Mouse (Mus musculus) hindbrain, embryonic 14.5 days (tissue): ENCODE results near the gene Has1. TPM values are rescaled to one million over a fixed set of nuclear protein-coding genes. Genes with fewer than 3 reads are reported as not detected.

ENCODE experiments used
- ATAC-seq: fragments of 200-750 bp; cut with Nextera tagmentation; 2 replicates; pipeline ENCODE4 v1.8.0; 2017; ENCODE audit warnings: moderate number of reproducible peaks, mild to moderate bottlenecking, moderate TSS enrichment, moderate library complexity; ENCODE audit not compliant: low FRiP score
- DNase-seq: peaks from one replicate; pipeline ENCODE4 v3.0.0-alpha.2; 2015; ENCODE audit warnings: low spot score
- H3K27ac ChIP-seq: fragments of 300-500 bp; sonication (generic); 2 replicates; pipeline ENCODE4 v1.5.1; 2014; ENCODE audit warnings: mild to moderate bottlenecking, moderate library complexity
- H3K27me3 ChIP-seq: fragments of 300-500 bp; sonication (generic); 2 replicates; pipeline ENCODE4 v1.6.1; 2014; ENCODE audit warnings: mild to moderate bottlenecking, low read length, mixed read lengths; ENCODE audit not compliant: control insufficient read depth, insufficient read depth
- H3K36me3 ChIP-seq: fragments of 300-500 bp; sonication (generic); replicated peaks from 2 replicates; pipeline ENCODE4 v1.6.1; 2014; ENCODE audit not compliant: control insufficient read depth, insufficient read depth
- H3K4me1 ChIP-seq: fragments of 300-500 bp; sonication (generic); replicated peaks from 2 replicates; pipeline ENCODE4 v1.6.1; 2014; ENCODE audit warnings: antibody characterized with exemption, low read length, mixed read lengths; ENCODE audit not compliant: control insufficient read depth, insufficient read depth
- H3K4me2 ChIP-seq: fragments of 300-500 bp; sonication (generic); replicated peaks from 2 replicates; pipeline ENCODE4 v1.6.1; 2014; ENCODE audit warnings: mild to moderate bottlenecking, moderate library complexity
- H3K4me3 ChIP-seq: fragments of 300-500 bp; sonication (generic); replicated peaks from 2 replicates; pipeline ENCODE4 v1.5.1; 2014; ENCODE audit warnings: mild to moderate bottlenecking, low read length
- H3K9ac ChIP-seq: fragments of 300-500 bp; sonication (generic); 2 replicates; pipeline ENCODE4 v1.6.1; 2014
- H3K9me3 ChIP-seq: fragments of 300-500 bp; sonication (generic); 2 replicates; pipeline ENCODE4 v1.6.1; 2016; ENCODE audit warnings: low read length; ENCODE audit not compliant: control insufficient read depth
- WGBS: fragments of 180-500 bp; shearing (Covaris S2); extraction: QIAGEN DNeasy Blood & Tissue Kit; methylation state at CpG from one replicate; pipeline ENCODE4 v1.1.7; 2014; 5-methylcytosine and 5-hydroxymethylcytosine counted together
- polyA plus RNA-seq: library from polyadenylated mRNA; unstranded; fragments of >200 nt; fragmentation: Nextera tagmentation; extraction: Ambion mirVana; gene quantifications from 2 replicates; pipeline ENCODE4 v1.2.1, GENCODE M21; 2014

The Has1 gene
- polyA plus RNA-seq, 1 experiment from 2014 or later: 1.8 TPM

DNA sequence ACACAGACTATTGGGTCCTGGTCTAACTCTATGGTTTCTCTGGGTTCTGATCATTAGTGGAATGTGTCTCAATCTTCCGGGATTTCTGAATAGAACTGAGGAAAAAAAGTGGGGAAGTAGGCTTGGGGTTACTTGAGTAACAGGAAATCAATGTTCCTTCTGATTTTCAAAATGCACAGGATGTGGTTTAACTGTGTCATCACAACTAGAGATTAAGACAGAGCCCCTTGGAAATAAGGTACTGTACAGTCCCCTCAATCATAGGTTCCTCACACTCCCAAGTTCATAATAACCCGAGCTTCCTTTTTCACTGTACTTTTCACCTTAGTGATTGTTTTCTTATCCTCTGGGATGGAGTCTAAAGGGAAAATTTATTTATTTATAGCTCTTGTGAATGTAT is 16.7 kb upstream of the Has1 start:
- no peak for DNase-seq
- no peaks in the 10 kb centered on the region for H3K4me1 ChIP-seq
- no peak overlapping the region for H3K4me2 ChIP-seq
- no peak for ATAC-seq
- H3K27me3 ChIP-seq: no peaks in the 10 kb centered on the region
- 91% methylated on average over 2 of the region's 2 CpGs for WGBS
- H3K27ac ChIP-seq: no peak overlapping the region
- H3K9me3 ChIP-seq: 0 out of 2 replicates have a peak, but pooled peaks cover 8% of the 10 kb centered on the region
- H3K36me3 ChIP-seq: no peaks in the 10 kb centered on the region
- no peak overlapping the region for H3K9ac ChIP-seq
- H3K4me3 ChIP-seq: no peak overlapping the region

DNA sequence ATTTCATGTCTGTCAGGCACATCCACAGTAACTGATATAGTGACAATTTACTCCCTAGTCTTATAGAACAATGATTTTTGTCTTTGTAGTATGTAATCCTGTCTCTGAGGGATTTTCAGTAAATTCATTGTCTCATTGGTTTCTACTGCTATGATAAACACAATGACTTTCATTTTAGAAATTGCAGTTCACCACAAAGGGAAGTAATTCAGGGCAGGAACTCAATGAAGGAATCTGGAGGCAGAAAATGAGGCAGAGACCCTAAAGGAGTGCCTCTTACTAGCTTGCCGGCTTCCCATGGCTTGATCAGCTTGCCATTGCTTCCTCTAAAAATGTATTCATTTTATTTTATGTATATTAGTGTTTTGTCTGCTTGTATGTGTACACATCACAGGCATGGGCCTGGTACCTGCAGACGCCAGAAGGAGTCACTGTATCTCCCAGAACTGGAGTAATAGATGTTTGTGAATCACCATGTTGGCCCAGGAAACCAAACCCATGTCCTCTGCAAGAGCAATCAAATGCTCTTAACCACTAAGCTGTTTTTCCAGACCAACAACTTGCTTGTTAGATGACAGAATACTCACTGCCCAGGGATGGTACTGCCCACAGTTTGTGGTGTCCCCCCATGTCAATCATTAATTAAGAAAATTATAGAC is 16.0 kb upstream of the Has1 start:
- H3K4me3 ChIP-seq: no peak overlapping the region
- H3K9ac ChIP-seq: no peak overlapping the region
- H3K36me3 ChIP-seq: peaks cover 1% of the 10 kb centered on the region
- ATAC-seq (no peak), DNase-seq (no peak)
- WGBS: 88% methylated on average over 2 of the region's 2 CpGs
- no peaks in the 10 kb centered on the region for H3K4me1 ChIP-seq
- H3K27me3 ChIP-seq: no peaks in the 10 kb centered on the region
- no peak overlapping the region for H3K4me2 ChIP-seq
- H3K27ac ChIP-seq: no peak overlapping the region
- H3K9me3 ChIP-seq: 0 out of 2 replicates have a peak, but pooled peaks cover 8% of the 10 kb centered on the region

DNA sequence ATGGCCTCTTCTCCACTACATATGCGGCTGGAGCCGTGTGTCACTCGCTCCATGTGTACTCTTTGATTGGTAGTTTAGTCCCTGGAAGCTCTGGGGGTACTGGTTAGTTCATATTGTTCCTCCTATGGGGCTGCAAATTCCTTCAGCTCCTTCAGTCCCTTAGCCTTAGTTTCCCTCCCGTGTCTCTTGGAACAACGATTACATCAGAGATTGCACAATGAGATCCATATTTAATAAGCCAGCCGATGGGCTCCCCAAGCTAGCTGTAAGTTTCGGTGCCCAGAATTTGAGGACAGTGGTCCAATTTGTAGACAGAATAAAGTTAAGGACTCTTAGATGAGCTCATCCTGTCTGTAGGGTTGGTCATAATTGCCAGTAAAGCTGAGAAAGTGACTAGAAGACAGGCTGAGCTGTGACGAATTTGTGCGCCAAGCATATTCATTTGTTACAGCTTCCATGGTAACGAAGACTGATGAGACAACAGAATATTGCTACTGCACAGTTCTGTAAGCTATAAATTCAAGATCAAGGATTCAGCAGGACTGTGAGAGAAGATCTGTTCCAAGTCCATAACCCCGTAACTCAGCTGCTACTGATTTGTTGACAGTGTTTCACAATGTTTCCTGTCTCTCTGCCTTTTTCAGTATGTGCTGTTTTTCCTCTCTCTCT is 11.9 kb upstream of the Has1 start:
- Histone ChIP-seq H3K4me2 (no peak overlapping the region), H3K27me3 (no peaks in the 10 kb centered on the region), H3K36me3 (peaks cover 17% of the 10 kb centered on the region), H3K27ac (no peak overlapping the region), H3K4me1 (no peaks in the 10 kb centered on the region), H3K9me3 (no peaks in the 10 kb centered on the region), H3K9ac (no peak overlapping the region), H3K4me3 (no peak overlapping the region)
- DNase-seq (no peak), ATAC-seq (no peak)
- 89% methylated on average over 11 of the region's 11 CpGs for WGBS

DNA sequence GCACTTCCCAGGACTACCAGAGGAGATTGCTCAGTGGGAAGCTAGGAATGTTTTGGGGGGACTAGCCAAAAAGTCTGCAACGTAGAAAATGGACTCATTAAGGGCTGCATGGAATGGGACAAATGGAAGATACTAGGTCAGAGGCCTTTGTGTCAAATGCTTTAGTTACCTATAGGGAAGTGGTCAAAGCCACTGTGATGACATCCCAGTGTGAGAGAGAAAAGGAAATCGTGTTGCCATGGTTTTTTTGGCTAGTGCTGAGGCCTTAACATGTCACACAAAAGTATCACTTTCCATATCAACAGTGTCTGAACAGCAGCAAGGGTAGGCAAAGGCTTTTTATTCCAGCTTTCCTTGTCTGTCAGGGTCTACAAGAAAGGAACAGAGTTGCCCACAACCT is 10.2 kb upstream of the Has1 start:
- WGBS: 57% methylated on average over 2 of the region's 2 CpGs
- ATAC-seq: no peak
- DNase-seq: no peak
- no peak overlapping the region for H3K9ac ChIP-seq
- no peak overlapping the region for H3K4me2 ChIP-seq
- H3K4me3 ChIP-seq: no peak overlapping the region
- no peak overlapping the region for H3K27ac ChIP-seq
- no peaks in the 10 kb centered on the region for H3K27me3 ChIP-seq
- no peaks in the 10 kb centered on the region for H3K4me1 ChIP-seq
- H3K36me3 ChIP-seq: peaks cover 17% of the 10 kb centered on the region
- H3K9me3 ChIP-seq: no peaks in the 10 kb centered on the region

- H3K9ac ChIP-seq: no peak overlapping the region
- H3K9me3 ChIP-seq: no peaks in the 10 kb centered on the region
- H3K36me3 ChIP-seq: peaks cover 17% of the 10 kb centered on the region
- DNase-seq (no peak), ATAC-seq (no peak)
- no peaks in the 10 kb centered on the region for H3K27me3 ChIP-seq
- H3K4me2 ChIP-seq: no peak overlapping the region
- no peaks in the 10 kb centered on the region for H3K4me1 ChIP-seq
- no peak overlapping the region for H3K4me3 ChIP-seq
- WGBS: 75% methylated on average over 1 of the region's 1 CpGs
- no peak overlapping the region for H3K27ac ChIP-seq
Observed at GRCm38 (mm10) chr17:17862360-17862759, 7.4 kb upstream of the Has1 start.

GRCm38 (mm10) chr17:17860110-17860509 is 5.1 kb upstream of the Has1 start:
- DNase-seq (no peak), ATAC-seq (no peak)
- Histone ChIP-seq H3K9ac (no peak overlapping the region), H3K4me3 (no peak overlapping the region), H3K36me3 (peaks cover 12% of the 10 kb centered on the region), H3K4me1 (no peaks in the 10 kb centered on the region), H3K9me3 (no peaks in the 10 kb centered on the region), H3K27ac (no peak overlapping the region), H3K27me3 (no peaks in the 10 kb centered on the region), H3K4me2 (no peak overlapping the region)
- WGBS: 86% methylated on average over 3 of the region's 3 CpGs

- WGBS: 79% methylated on average over 1 of the region's 1 CpGs
- ATAC-seq: no peak
- H3K9ac ChIP-seq: no peak overlapping the region
Observed at GRCm38 (mm10) chr17:17857446-17857845, 2.4 kb upstream of the Has1 start.

GRCm38 (mm10) chr17:17856612-17857011 is 1.6 kb upstream of the Has1 start:
- H3K4me2 ChIP-seq: no peak overlapping the region
- no peak overlapping the region for H3K4me3 ChIP-seq
- 81% methylated on average over 1 of the region's 1 CpGs for WGBS
- no peak overlapping the region for H3K27ac ChIP-seq
- ATAC-seq: no peak
- no peaks in the 10 kb centered on the region for H3K27me3 ChIP-seq
- H3K9ac ChIP-seq: no peak overlapping the region
- no peak for DNase-seq
- H3K4me1 ChIP-seq: no peaks in the 10 kb centered on the region
- H3K36me3 ChIP-seq: no peaks in the 10 kb centered on the region
- H3K9me3 ChIP-seq: no peaks in the 10 kb centered on the region

More at GRCm38 (mm10) chr17:17857446-17857845, 2.4 kb upstream of the Has1 start:
- Histone ChIP-seq H3K27ac (no peak overlapping the region), H3K27me3 (no peaks in the 10 kb centered on the region), H3K9me3 (no peaks in the 10 kb centered on the region), H3K36me3 (peaks cover 4% of the 10 kb centered on the region; the same call in 1 of the 2 replicates), H3K4me3 (no peak overlapping the region), H3K4me1 (no peaks in the 10 kb centered on the region), H3K4me2 (no peak overlapping the region)
- no peak for DNase-seq

DNA sequence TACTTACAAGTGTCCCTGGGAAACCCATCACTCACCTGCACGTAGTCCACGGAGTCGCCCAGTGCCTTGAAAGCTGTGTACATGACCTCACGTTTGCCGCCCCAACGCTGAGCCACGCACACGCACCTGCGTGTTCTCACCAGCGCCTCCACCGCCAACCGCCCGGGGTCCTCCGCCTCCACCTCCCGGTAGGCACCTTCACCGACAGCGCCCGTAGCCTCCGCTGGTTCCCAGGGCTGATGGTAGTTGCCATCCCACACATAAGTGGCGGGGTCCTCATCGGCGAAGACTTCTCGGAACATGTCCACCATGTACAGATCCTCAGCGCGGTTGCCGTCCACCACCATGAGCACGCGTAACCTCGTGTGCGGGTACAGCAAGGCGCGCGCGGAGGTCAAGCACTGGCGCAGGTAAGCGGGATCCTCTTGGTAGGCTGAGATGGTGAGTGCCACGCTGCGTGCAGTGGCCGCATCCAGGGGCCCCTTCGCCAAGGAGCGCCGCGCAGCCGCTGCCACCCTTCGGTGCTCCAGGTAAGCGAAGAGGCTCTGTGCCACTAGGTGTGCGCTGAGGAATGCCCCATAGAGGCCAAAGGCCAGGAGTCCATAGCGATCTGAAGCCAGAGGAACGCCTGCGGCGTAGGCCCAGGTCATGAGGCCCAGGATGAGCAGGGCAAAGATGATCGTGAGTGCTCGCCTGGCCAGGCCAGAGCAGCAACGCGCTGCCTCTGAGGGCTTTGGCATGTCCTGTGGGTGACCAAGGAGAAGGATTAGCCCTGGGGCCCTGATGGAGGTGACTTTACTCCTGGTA is 4.9 kb downstream of the Has1 start:
- DNase-seq (no peak), ATAC-seq (peak; percentile 57)
- no peaks in the 10 kb centered on the region for H3K9me3 ChIP-seq
- H3K4me3 ChIP-seq: peak overlapping the region; percentile 24
- H3K9ac ChIP-seq: peak overlapping the region; percentile 34
- H3K27ac ChIP-seq: no peak overlapping the region
- 19% methylated on average over 55 of the region's 55 CpGs for WGBS
- peak overlapping the region; percentile 48 for H3K4me2 ChIP-seq
- no peaks in the 10 kb centered on the region for H3K27me3 ChIP-seq
- no peaks in the 10 kb centered on the region for H3K36me3 ChIP-seq
- H3K4me1 ChIP-seq: no peaks in the 10 kb centered on the region
